Mouse (Mus musculus): ENCODE results near the gene Rnf157.

Rnf157 gene

DNA sequence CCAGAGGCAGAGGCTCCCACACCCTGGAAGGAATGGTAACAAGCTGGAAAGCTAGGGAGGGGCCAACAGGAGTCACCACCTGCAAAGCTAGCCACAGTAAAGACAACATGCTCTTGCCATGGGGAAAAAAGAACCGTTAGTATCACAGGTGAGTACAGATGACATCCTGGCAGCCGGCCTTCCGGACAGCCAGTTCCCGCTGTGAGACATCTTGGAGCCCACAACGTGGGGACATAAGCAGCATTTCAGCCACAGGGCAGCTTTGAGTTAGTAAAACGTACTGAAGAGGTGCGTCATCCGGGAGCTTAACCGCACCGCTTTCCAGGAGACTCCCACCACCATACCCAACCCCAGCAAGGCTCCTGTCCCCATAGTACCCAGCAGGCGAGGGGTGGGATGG is 114.6 kb downstream of the Rnf157 start:
- DNase-seq (ENCODE audit: low read depth), result no peak

DNA sequence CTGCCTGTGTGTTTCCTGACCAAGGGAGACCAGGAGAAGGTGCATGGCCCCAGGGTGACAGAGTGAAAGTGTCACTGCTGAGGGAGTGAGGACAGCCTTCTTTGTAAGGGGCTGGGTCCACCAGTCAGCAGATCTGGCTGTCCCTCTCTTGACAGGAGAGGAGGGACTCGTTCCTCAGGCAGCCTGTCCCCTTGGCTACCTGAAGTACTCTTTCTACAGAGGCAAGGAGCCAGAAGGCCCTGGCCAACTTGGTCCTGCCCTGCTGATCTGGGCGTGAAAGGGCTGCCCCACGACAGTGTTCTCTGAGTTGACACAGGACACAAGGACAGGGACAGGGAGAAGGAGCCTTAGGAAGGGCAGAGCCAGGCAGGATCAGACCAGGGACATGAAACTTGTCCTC is 115.8 kb downstream of the Rnf157 start:
- no peak for DNase-seq (ENCODE audit: low read depth)

DNA sequence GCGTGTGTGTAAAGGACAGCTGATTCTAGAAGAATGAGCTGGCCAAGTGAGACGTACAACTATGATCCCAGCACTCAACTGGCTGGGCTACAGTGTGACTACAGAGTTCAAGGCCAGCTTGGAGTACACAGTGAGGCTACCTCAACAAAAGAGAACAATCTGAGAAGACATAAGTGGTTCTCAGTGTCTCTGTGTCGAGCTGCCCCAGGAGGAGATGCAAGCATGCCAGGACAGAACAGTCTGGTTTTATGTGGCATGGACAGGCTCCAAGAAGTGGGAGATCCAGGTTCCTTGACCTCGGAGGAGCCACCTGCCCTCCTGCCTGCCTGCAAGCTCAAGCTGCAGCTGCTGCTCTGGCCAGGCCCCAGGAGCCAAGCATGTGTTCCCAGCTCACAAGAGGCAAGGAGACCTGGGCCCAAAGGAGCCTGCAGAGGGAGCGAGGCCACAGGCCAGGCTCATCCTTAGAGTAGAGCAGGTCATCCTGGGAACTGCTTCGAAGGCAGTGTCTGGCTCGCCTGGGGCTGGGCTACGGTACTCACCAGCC is 116.6 kb downstream of the Rnf157 start:
- no peak for DNase-seq (ENCODE audit: low read depth)

DNA sequence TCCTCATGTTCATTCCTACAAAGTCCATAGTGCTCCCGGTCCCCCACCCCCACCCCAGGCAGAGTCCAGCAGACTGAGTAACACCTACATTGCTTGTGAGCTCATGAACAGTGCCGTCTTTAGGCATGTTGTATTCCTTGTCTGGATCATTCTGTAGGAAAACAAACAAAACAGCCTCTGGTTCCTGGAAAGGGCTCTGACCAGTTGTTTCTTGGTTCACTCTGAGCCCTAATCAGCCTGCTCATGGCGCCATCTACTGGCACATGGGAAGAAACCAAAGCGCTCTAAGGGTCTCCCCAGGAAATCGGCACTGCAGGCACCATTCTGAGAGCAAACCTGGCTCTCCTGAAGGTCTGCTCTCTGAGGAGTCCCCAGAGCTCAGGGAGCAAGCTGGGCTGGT is 118.5 kb downstream of the Rnf157 start:
- DNase-seq (ENCODE audit: low read depth), result peak; percentile 60

DNA sequence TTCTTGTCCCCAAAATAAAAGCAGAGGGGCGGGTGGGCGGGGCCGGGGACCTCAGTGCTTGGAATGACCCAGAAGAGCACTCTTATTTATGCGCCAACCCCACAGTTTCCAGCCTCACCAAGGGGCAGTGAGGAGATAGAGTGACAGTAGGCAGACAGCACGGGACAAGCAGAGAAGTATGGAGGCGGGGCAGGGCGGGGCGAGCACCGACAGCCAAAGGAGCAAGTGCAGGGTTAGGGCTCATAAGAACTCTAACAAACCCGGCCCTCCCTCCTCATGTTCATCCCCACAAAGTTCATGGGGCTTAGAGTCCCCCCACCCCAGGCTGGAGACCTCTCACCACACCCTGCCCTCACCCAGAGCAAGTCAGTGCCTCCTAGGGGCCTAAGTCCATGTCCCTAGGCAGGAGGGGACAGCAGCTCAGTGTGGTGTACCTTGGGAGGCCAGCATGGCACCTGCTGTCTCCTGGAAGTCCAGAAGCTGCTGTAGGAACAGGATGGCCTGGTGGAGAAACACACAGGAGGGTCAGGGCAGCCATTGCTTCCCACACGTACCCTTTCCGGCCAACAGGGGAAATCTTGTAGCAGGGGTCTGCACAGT is 119.2 kb downstream of the Rnf157 start:
- DNase-seq (ENCODE audit: low read depth), result no peak

DNA sequence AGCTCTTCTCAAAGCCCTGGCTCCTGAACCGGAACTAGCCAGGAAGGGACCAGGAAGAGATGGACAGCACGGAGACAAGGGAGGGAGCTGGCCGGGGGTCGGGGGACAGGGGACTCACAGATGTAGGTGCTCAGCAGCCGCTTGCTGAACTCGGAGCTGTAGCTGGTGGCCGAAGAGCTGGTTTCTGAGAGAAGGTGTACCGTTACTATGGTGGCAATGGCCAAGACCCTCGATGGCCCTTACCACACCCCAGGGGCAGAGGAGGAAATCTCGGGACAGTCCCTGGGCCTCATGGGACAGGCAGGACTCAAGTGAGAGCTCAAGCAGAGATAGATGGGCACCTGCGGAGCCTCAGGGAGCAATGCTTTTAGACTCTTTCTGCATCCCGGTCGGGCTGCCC is 120.4 kb downstream of the Rnf157 start:
- no peak for DNase-seq (ENCODE audit: low read depth)

DNA sequence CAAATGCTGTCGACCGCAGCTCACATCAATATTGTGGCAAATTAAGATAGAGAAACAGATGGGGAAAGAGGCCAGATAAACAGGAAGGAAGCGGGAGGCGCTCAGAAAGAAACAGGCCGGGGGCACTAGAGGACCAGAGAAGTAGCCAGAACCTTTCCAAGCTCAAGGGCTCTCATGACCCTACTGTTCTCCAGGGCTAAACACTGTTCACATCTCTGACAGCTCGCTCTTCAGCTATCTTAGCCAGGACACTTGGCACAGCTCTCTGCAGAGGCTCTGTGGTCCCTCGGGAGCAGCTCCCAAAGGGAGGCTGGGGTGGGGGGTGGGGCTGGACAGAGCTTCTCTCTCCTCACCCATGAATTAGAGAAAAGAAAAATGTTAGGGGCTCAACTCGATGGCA is 122.3 kb downstream of the Rnf157 start:
- no peak for DNase-seq (ENCODE audit: low read depth)

DNA sequence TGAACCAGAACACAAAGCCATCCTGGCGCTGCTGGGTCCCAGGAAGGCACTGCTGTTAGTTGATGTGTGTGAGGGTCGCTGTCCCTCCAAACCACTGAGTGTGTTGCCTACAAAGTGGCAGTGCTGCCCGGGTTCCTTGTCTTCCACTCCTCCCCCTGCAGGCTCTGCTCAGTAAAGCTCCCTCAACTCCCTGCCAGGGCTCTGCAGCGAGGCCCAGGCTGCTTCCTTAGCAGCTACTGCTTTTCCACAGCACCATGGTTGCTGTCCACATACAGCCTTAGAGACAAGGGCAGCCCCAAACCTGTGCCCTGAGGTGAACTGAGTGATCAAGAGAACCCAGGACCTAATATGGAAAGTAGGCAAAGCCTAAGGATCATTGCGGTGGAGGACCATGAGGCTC is 125.5 kb downstream of the Rnf157 start:
- no peak for DNase-seq (ENCODE audit: low read depth)

Data from c-Kit-positive CD71-positive TER-119-negative erythroid progenitor cells, embryonic 14.5 days (primary cell).